Mouse (Mus musculus) limb, embryonic 14.5 days (tissue): ENCODE results near the gene Rnaseh2b. TPM values are rescaled to one million over a fixed set of nuclear protein-coding genes. Genes with fewer than 3 reads are reported as not detected.

Source experiments
- ATAC-seq: fragments of 200-750 bp; cut with Nextera tagmentation; 2 replicates; pipeline ENCODE4 v1.8.0; 2017; ENCODE audit warnings: low read depth, moderate number of reproducible peaks, moderate TSS enrichment; ENCODE audit not compliant: low FRiP score
- DNase-seq: peaks from one replicate; pipeline ENCODE4 v3.0.0-alpha.2; 2015; ENCODE audit warnings: low spot score
- H3K27ac ChIP-seq: fragments of 300-500 bp; sonication (generic); replicated peaks from 2 replicates; pipeline ENCODE4 v1.5.1; 2014; ENCODE audit warnings: low read depth, mild to moderate bottlenecking, low read length, moderate library complexity, mixed read lengths
- H3K27me3 ChIP-seq: fragments of 300-500 bp; sonication (generic); 2 replicates; pipeline ENCODE4 v1.6.1; 2014; ENCODE audit warnings: low read length, mixed read lengths; ENCODE audit not compliant: control insufficient read depth, insufficient read depth
- H3K36me3 ChIP-seq: fragments of 300-500 bp; sonication (generic); 2 replicates; pipeline ENCODE4 v1.6.1; 2014; ENCODE audit warnings: mild to moderate bottlenecking, low read length, moderate library complexity, mixed read lengths; ENCODE audit not compliant: control insufficient read depth, insufficient read depth
- H3K4me1 ChIP-seq: fragments of 300-500 bp; sonication (generic); 2 replicates; pipeline ENCODE4 v1.6.1; 2014; ENCODE audit warnings: antibody characterized with exemption, low read length, mixed read lengths; ENCODE audit not compliant: control insufficient read depth, insufficient read depth
- H3K4me2 ChIP-seq: fragments of 300-500 bp; sonication (generic); replicated peaks from 2 replicates; pipeline ENCODE4 v1.6.1; 2014; ENCODE audit warnings: low read depth, mild to moderate bottlenecking, low read length, moderate library complexity; ENCODE audit not compliant: severe bottlenecking
- H3K4me3 ChIP-seq: fragments of 300-500 bp; sonication (generic); replicated peaks from 2 replicates; pipeline ENCODE4 v1.5.1; 2014; ENCODE audit warnings: low read length
- H3K9ac ChIP-seq: fragments of 300-500 bp; sonication (generic); 2 replicates; pipeline ENCODE4 v1.6.1; 2014; ENCODE audit warnings: mild to moderate bottlenecking, low read depth, low read length, moderate library complexity; ENCODE audit not compliant: severe bottlenecking
- H3K9me3 ChIP-seq: fragments of 300-500 bp; sonication (generic); 2 replicates; pipeline ENCODE4 v1.6.1; 2016; ENCODE audit warnings: low read length; ENCODE audit not compliant: control insufficient read depth
- POLR2A ChIP-seq: fragments of 200-500 bp; IDR thresholded peaks from 2 replicates; pipeline ENCODE4 v1.8.0; 2012; ENCODE audit warnings: inconsistent platforms, mild to moderate bottlenecking, moderate library complexity, borderline replicate concordance; ENCODE audit not compliant: insufficient read depth, insufficient read length; ENCODE audit errors: extremely low read depth
- WGBS: fragments of 180-500 bp; shearing (Covaris S2); extraction: QIAGEN DNeasy Blood & Tissue Kit; methylation state at CpG from one replicate; pipeline ENCODE4 v1.1.7; 2014; 5-methylcytosine and 5-hydroxymethylcytosine counted together
- polyA plus RNA-seq, 2 experiments: library from polyadenylated mRNA; depleted of rRNA in 1 of 2; stranded (reverse) in 1 of 2; unstranded in 1 of 2; fragments of >200 nt; fragmentation: Nextera tagmentation in 1 of 2; extraction: Ambion mirVana in 1 of 2; gene quantifications; 2 replicates each; pipeline versions ENCODE4 v1.2.1 to v1.2.3; 2012 to 2014

Gene Rnaseh2b
- polyA plus RNA-seq, 2 experiments, result 29.6 to 58.8 TPM

DNA sequence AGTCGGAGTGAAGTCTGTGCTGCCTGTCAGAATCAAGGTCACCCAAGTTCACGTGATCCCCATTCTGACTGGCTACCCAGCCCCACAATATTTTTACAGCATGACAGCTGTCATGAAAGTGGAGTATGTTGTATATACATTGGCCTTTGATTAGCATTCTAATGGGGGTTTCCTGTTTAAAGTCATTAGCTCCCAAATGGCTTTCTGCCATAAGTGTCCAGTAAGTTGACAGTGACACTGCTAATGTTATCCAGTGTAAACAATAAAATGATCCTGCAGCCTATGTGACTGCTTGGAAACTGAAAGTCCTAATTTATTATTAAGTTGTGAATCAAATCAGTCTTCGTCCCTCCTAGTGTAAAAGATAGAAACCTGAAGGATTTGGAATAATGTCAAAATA, 33.6 kb downstream of the Rnaseh2b start:
- H3K27ac ChIP-seq, result no peak overlapping the region
- H3K9me3 ChIP-seq, result no peaks in the 10 kb centered on the region
- no peak for TF ChIP-seq POLR2A
- ATAC-seq (no peak), DNase-seq (no peak)
- WGBS, result 75% methylated on average over 3 of the region's 3 CpGs
- H3K4me2 ChIP-seq, result no peak overlapping the region
- H3K27me3 ChIP-seq, result no peaks in the 10 kb centered on the region
- H3K4me1 ChIP-seq, result peaks cover 13% of the 10 kb centered on the region
- no peak overlapping the region for H3K4me3 ChIP-seq
- H3K9ac ChIP-seq, result no peak overlapping the region
- H3K36me3 ChIP-seq, result no peaks in the 10 kb centered on the region

DNA sequence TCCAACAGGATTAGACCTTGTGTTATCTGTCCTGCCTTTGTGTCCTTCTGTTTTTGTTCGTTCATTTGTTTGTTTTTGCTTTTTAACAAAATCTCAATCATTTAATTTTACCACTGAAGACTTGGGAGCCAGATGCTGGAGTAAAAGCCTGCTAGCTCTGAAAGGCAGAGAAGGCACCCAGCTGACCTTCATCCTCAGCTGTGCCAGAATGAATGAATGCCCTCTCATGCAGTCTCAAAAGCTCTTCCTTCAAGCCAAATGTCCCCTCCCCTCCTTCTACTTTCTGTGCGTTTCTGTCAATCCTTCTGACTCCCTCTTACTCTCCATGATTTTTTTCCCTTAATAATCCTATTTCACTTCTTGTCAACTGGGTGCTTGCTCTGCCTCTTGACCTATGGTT, 34.8 kb downstream of the Rnaseh2b start:
- WGBS, result 61% methylated on average over 2 of the region's 2 CpGs
- no peak for TF ChIP-seq POLR2A

DNA sequence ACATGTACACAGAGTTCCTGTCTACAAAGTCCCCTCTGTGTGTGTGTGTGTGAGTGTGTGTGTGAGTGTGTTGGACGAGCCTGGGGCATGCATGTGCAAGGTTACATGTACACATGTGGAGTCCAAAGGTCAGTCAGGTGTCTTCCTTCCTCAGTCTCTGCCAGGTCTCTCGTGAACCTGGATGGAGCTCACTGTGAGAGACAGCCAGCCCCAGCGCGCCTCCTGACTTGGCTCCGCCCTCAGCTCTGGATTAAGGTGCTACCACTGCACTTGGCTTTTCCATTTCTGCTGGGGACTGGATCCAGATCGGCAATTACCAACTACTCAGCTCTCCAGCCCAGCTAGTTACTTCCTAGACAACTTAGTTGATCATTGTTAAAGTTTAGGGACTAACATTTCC, 36.2 kb downstream of the Rnaseh2b start:
- Histone ChIP-seq H3K36me3 (no peaks in the 10 kb centered on the region), H3K27me3 (no peaks in the 10 kb centered on the region), H3K4me1 (peaks cover 8% of the 10 kb centered on the region), H3K4me3 (no peak overlapping the region), H3K27ac (no peak overlapping the region), H3K9ac (no peak overlapping the region), H3K4me2 (no peak overlapping the region), H3K9me3 (no peaks in the 10 kb centered on the region)
- TF ChIP-seq POLR2A, result no peak
- WGBS, result 37% methylated on average over 6 of the region's 6 CpGs
- no peak for DNase-seq
- ATAC-seq, result no peak

More for the DNA sequence above, 34.8 kb downstream of the Rnaseh2b start:
- no peak overlapping the region for H3K27ac ChIP-seq
- no peak overlapping the region for H3K4me2 ChIP-seq
- H3K4me3 ChIP-seq, result no peak overlapping the region
- no peaks in the 10 kb centered on the region for H3K36me3 ChIP-seq
- DNase-seq (no peak), ATAC-seq (no peak)
- H3K27me3 ChIP-seq, result no peaks in the 10 kb centered on the region
- peaks cover 12% of the 10 kb centered on the region for H3K4me1 ChIP-seq
- H3K9ac ChIP-seq, result no peak overlapping the region
- H3K9me3 ChIP-seq, result no peaks in the 10 kb centered on the region

DNA sequence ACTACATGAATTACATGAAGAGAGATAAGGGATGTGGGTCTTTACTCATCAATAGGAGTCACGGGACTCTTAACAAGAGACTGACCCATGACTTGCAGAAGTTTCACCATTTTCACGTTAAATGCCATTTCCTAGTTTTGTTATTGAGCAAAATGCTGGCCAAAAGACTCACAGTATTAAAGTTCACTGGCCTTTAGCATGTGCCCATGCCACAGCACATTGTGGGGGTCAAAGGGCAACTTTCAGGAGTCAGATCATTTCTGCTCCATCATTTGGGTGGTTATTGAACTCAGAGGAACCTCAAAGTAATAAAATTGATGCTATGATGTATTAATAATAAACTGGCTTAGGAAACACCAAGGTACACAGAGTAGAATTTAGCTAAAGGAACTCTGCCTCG, 37.2 kb downstream of the Rnaseh2b start:
- peaks cover 8% of the 10 kb centered on the region for H3K4me1 ChIP-seq
- TF ChIP-seq POLR2A, result no peak
- no peak for ATAC-seq

DNA sequence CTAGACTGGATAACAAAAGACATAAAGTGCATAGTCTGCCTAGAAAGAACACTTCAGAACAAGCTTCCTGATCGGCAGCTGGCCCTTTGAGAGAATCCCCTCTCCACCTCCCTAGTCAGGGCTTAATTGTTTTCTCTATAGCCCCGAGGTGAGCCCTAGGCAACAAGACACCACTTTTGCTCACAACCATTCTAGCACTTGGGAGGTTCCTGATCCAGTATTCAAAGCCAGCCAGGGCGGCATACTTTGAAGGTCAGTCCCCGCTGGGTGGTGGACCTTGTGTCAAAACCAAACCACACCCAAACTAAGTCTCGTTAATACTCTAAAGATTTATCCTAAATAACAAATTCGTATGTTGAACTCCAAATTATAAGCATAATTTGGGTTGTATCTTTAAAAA, 39.1 kb downstream of the Rnaseh2b start:
- DNase-seq (no peak), ATAC-seq (no peak)
- H3K4me3 ChIP-seq, result peak overlapping the region; percentile 70
- H3K27ac ChIP-seq, result 0 out of 2 replicates have a peak overlapping the region, but pooled peaks have one; percentile 76
- TF ChIP-seq POLR2A, result no peak
- peaks cover 8% of the 10 kb centered on the region for H3K4me1 ChIP-seq
- H3K27me3 ChIP-seq, result no peaks in the 10 kb centered on the region
- WGBS, result 23% methylated on average over 6 of the region's 6 CpGs
- peak overlapping the region; percentile 87 for H3K4me2 ChIP-seq
- no peaks in the 10 kb centered on the region for H3K9me3 ChIP-seq
- peak overlapping the region; percentile 76; the same call in 1 of the 2 replicates for H3K9ac ChIP-seq
- no peaks in the 10 kb centered on the region for H3K36me3 ChIP-seq

More for the DNA sequence above, 37.2 kb downstream of the Rnaseh2b start:
- H3K27me3 ChIP-seq, result no peaks in the 10 kb centered on the region
- WGBS, result 81% methylated on average over 3 of the region's 3 CpGs
- no peak overlapping the region for H3K9ac ChIP-seq
- no peak overlapping the region for H3K4me2 ChIP-seq
- H3K36me3 ChIP-seq, result no peaks in the 10 kb centered on the region
- no peak overlapping the region for H3K27ac ChIP-seq
- H3K4me3 ChIP-seq, result no peak overlapping the region
- no peaks in the 10 kb centered on the region for H3K9me3 ChIP-seq
- no peak for DNase-seq
